Mouse (Mus musculus): ENCODE data around the gene Ankrd34c. TPM values are rescaled to one million over a fixed set of nuclear protein-coding genes. Genes with fewer than 3 reads are reported as not detected.
A peak's percentile ranks its signal among the peaks of the same experiment; 100 is the strongest.

The Ankrd34c gene
- total and polyA plus RNA-seq, 3 experiments: not detected

DNA sequence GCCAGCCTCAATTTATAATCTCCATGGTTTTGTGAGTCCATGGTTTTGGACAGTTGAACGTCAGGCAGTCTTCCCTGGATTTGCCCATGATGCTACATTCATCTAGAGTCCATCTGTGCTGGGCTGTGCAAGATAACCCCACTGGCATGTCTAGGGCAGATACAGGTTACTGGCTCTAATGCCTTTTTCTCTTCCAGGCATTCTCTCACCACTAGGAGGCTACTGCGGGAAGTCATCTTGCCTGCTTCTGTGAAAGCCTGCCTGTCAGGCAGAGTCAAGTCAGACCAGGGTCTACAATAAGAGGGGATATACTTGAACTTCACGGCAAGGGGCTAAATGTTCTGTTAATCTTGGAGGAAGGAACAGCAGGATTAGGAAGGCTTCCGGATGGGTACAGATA lies 31.4 kb downstream of the Ankrd34c start:
- H3K9ac ChIP-seq (ENCODE audit: low read depth, low read length): no peak overlapping the region
- TF ChIP-seq EP300 (IDR thresholded peaks at IDR 0.05; ENCODE audit: insufficient read depth, low read depth, low read length) (no peak), POLR2A (IDR thresholded peaks at IDR 0.05; ENCODE audit: insufficient read depth, low read depth, low read length) (no peak), CTCF (IDR thresholded peaks at IDR 0.05) (peak; percentile 68)
- H3K27ac ChIP-seq: no peak overlapping the region
- no peak overlapping the region for H3K4me3 ChIP-seq
- peaks cover 3% of the 10 kb centered on the region; the same call in 1 of the 2 replicates for H3K4me1 ChIP-seq (ENCODE audit: control insufficient read depth, insufficient read depth, low read length)
- no peaks in the 10 kb centered on the region for H3K27me3 ChIP-seq (ENCODE audit: control insufficient read depth, insufficient read depth, low read length)
- intact Hi-C loops (cut with DNase I): loop anchor here (5.0 to 10.0 kb wide), 2 partner anchors 85 to 268 kb away; no protein-coding TSS in a partner anchor
- no peaks in the 10 kb centered on the region for H3K79me2 ChIP-seq (replicated peaks; ENCODE audit: control insufficient read depth, insufficient read depth, low read length)
- DNase-seq: no peak
- WGBS: 14% methylated on average over 4 of the region's 4 CpGs
- no peaks in the 10 kb centered on the region for H3K36me3 ChIP-seq (ENCODE audit: control insufficient read depth, insufficient read depth, low read length)

DNA sequence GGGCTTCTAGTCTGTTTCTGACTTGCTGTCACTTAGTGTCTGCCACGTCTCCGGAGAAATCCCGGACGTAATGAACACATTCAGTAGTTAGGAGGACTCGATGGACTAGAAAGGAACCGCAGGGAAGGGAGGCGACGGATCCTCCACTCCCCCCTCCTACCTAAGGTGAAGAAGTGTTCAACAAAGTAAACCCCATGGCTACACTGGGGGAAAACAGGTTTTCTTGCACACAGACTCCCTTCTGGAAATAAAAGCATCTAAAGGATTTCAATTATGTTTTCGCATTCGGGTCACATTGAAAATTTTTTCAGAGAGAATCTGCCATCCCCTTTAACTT lies 33.1 kb downstream of the Ankrd34c start:
- H3K27ac ChIP-seq: peak overlapping the region; percentile 81
- 7% methylated on average over 10 of the region's 10 CpGs for WGBS
- no peaks in the 10 kb centered on the region for H3K79me2 ChIP-seq (replicated peaks; ENCODE audit: control insufficient read depth, insufficient read depth, low read length)
- H3K4me1 ChIP-seq (ENCODE audit: control insufficient read depth, insufficient read depth, low read length): peaks cover 3% of the 10 kb centered on the region; the same call in 1 of the 2 replicates
- H3K4me3 ChIP-seq: peak overlapping the region; percentile 68
- H3K36me3 ChIP-seq (ENCODE audit: control insufficient read depth, insufficient read depth, low read length): no peaks in the 10 kb centered on the region
- peak overlapping the region; percentile 39 for H3K9ac ChIP-seq (ENCODE audit: low read depth, low read length)
- DNase-seq: no peak
- TF ChIP-seq EP300 (IDR thresholded peaks at IDR 0.05; ENCODE audit: insufficient read depth, low read depth, low read length) (no peak), CTCF (IDR thresholded peaks at IDR 0.05) (no peak), POLR2A (IDR thresholded peaks at IDR 0.05; ENCODE audit: insufficient read depth, low read depth, low read length) (no peak)
- intact Hi-C loops (cut with DNase I): loop anchor here (5.0 to 10.0 kb wide), 2 partner anchors 87 to 270 kb away; no protein-coding TSS in a partner anchor
- no peaks in the 10 kb centered on the region for H3K27me3 ChIP-seq (ENCODE audit: control insufficient read depth, insufficient read depth, low read length)

DNA sequence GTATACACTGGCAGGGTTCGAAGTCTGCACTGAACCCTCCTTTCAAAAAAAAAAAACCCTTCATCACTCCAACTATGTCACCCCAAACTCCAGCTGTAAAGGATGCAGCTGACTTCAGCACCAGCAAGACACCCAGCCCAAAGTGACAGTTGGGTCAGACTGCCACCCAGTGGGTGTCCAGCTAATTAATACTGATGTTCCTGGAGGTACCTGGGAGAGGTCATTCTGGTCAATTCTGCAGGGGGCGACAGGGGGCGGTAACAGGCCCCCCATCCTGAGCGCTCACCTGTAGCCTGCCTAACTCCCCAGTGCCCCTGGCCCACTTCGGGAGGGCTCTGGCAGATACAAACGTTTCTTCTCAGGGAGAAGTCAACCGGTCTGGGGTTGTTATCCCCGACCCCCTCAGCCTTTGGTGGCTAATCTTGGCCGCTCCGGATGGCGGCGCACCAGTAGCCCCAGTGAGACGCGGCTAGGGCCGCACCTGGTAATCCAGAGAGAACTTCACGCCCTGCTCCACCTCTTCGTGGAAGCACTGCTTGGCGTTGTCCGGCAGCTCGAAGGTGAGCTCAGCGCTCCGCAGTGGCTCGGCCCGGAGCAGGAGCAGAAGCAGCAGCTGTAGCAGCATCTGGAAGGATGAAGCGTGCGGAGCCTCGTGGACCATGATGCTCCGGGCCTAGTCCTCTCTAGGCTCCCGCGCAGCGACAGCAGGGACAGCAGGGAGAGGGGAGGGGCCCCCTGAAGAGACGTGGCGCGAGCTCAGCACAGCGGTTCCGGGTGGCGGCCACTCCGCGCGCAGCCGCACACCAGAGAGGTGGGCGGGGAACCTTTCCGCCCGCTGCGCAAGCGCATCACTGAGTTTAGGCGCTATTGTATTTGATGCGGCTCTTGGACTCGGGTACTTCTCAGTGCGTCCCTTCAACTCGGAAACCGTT lies 33.7 kb downstream of the Ankrd34c start, which contains the start of gene Tmed3:
Tmed3 (minus strand) TSS at position 804 of the 932 bp plus-strand sequence.
- no peaks in the 10 kb centered on the region for H3K27me3 ChIP-seq (ENCODE audit: control insufficient read depth, insufficient read depth, low read length)
- WGBS: 1% methylated on average over 52 of the region's 52 CpGs
- DNase-seq: peak; percentile 92 to 96
- intact Hi-C loops (cut with DNase I): loop anchor here (5.0 to 10.0 kb wide), 2 partner anchors 88 to 270 kb away; no protein-coding TSS in a partner anchor
- H3K4me3 ChIP-seq: peak within 1 kb of the TSS; percentile 68
- H3K27ac ChIP-seq: peak within 1 kb of the TSS; percentile 81
- peak; percentile 88 for TF ChIP-seq POLR2A (IDR thresholded peaks at IDR 0.05; ENCODE audit: insufficient read depth, low read depth, low read length)
- peak; percentile 57 for TF ChIP-seq CTCF (IDR thresholded peaks at IDR 0.05)
- TF ChIP-seq EP300 (IDR thresholded peaks at IDR 0.05; ENCODE audit: insufficient read depth, low read depth, low read length): 0 out of 2 replicates have a peak, but pooled peaks have one; percentile 37
- H3K4me1 ChIP-seq (ENCODE audit: control insufficient read depth, insufficient read depth, low read length): peaks cover 3% of the 10 kb centered on the region; the same call in 1 of the 2 replicates
- no peaks in the 10 kb centered on the region for H3K36me3 ChIP-seq (ENCODE audit: control insufficient read depth, insufficient read depth, low read length)
- peak within 1 kb of the TSS; percentile 75 for H3K9ac ChIP-seq (ENCODE audit: low read depth, low read length)
- no peaks in the 10 kb centered on the region for H3K79me2 ChIP-seq (replicated peaks; ENCODE audit: control insufficient read depth, insufficient read depth, low read length)

DNA sequence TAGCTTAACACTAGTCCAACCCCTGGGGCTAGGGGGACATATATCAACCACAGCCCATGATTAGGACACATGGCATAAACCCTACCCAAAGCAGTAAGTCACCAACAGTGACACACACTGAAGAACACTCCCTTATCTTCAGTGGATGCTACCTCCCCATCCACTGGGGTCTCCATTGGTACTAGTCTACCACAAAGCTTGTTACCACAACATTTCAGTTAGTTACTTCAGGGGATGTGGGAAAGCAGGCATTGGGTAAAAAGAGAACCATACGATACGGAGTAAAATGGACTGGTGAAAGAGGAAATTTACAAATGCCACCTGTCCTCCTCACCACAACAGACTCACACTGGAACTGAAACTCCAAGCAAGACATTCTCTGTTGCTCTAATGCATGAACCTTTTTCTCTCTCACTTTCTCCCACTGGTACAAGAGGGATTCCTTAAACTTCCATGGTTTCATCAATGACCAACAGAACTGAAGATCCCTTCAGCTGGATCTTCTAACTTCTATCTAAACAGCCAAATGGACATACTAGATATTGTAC lies 37.3 kb downstream of the Ankrd34c start:
- no peak for TF ChIP-seq CTCF (IDR thresholded peaks at IDR 0.05)
- TF ChIP-seq EP300 (IDR thresholded peaks at IDR 0.05; ENCODE audit: insufficient read depth, low read depth, low read length): no peak
- TF ChIP-seq POLR2A (IDR thresholded peaks at IDR 0.05; ENCODE audit: insufficient read depth, low read depth, low read length): no peak
- Histone ChIP-seq H3K9ac (ENCODE audit: low read depth, low read length) (no peak overlapping the region), H3K4me3 (no peak overlapping the region), H3K27ac (no peak overlapping the region), H3K79me2 (replicated peaks; ENCODE audit: control insufficient read depth, insufficient read depth, low read length) (no peaks in the 10 kb centered on the region), H3K36me3 (ENCODE audit: control insufficient read depth, insufficient read depth, low read length) (no peaks in the 10 kb centered on the region; the same call in 1 of the 2 replicates), H3K4me1 (ENCODE audit: control insufficient read depth, insufficient read depth, low read length) (peaks cover 2% of the 10 kb centered on the region; the same call in 1 of the 2 replicates), H3K27me3 (ENCODE audit: control insufficient read depth, insufficient read depth, low read length) (no peaks in the 10 kb centered on the region)
- intact Hi-C loops (cut with DNase I): loop anchor here (10.0 kb wide), 1 partner anchor 274 kb away; no protein-coding TSS in a partner anchor
- WGBS: 88% methylated on average over 2 of the region's 2 CpGs
- no peak for DNase-seq

DNA sequence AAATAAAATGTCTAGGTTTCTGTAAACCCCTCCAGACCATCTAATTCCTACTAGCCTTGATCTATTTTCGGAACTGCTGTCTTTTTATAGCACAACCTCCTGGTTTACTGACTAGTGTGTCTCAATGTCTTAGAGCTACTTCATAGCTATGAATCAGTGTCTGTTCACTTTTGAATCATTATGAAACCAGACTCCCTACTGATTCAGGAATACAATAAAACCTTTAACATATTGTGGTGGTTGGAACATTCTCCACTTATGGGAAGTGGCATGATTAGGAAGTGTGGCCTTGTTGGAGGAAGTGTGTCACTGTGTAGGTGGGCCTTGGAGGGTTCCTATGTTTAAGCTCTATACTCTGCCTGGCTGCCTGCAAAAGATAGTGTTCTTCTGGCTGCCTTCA lies 43.1 kb downstream of the Ankrd34c start:
- Histone ChIP-seq H3K4me1 (ENCODE audit: control insufficient read depth, insufficient read depth, low read length) (no peaks in the 10 kb centered on the region), H3K9ac (ENCODE audit: low read depth, low read length) (no peak overlapping the region), H3K4me3 (no peak overlapping the region), H3K27me3 (ENCODE audit: control insufficient read depth, insufficient read depth, low read length) (no peaks in the 10 kb centered on the region), H3K79me2 (replicated peaks; ENCODE audit: control insufficient read depth, insufficient read depth, low read length) (no peaks in the 10 kb centered on the region), H3K36me3 (ENCODE audit: control insufficient read depth, insufficient read depth, low read length) (no peaks in the 10 kb centered on the region; the same call in 1 of the 2 replicates), H3K27ac (no peak overlapping the region)
- no peak for DNase-seq
- TF ChIP-seq CTCF (IDR thresholded peaks at IDR 0.05): no peak
- no peak for TF ChIP-seq EP300 (IDR thresholded peaks at IDR 0.05; ENCODE audit: insufficient read depth, low read depth, low read length)
- no peak for TF ChIP-seq POLR2A (IDR thresholded peaks at IDR 0.05; ENCODE audit: insufficient read depth, low read depth, low read length)
- intact Hi-C loops (cut with DNase I): no loop called here
- 62% methylated on average over 1 of the region's 1 CpGs for WGBS
